Mouse (Mus musculus) T-helper 17 cell (primary cell): ENCODE measurements around the gene Ergic2.
"Not testable (repeated sequence)": the region's sequence is repeated elsewhere in the genome, so short reads cannot be mapped to it uniquely, and the experiment has no call there.

Experiments
- in situ Hi-C, 2 experiments: fragments of 300-600 bp; cut with MboI, MseI; formaldehyde crosslinking; loops; 1 replicate in 1 of 2; 2 replicates in 1 of 2; pipeline ENCODE4 v1.15.1; 2025; ENCODE audit warnings: high pct_unique_total_duplicates in 2 of 2

Gene Ergic2

GRCm38 (mm10) chr6:148214765-148215164, 2.6 kb upstream of the Ergic2 start:
- in situ Hi-C loops, result no loop called here

GRCm38 (mm10) chr6:148211391-148211876, 740 bp downstream of the Ergic2 start:
- in situ Hi-C loops, result no loop called here

DNA sequence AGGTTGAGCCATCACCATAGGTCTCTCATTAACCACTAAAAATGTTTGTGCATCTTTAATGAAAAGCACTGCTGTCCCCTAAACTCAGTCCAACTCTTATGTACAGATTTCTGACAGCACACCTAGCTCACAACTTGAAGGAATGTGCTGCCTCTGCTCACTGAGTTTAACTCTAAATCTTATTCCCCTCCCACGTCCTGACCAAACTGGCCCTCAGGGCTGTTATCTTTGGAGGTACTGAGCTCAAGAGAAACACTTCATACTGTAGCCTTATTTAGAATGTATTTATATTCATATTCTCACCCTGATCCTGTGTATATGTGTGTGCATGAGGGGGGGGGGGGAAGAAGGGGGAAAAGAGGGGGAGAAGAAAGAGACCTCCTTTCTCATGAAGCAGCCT, 4.7 kb downstream of the Ergic2 start:
- in situ Hi-C loops, result no loop called here

- in situ Hi-C loops, result no loop called here
Observed at GRCm38 (mm10) chr6:148205134-148205533, 7.0 kb downstream of the Ergic2 start.

DNA sequence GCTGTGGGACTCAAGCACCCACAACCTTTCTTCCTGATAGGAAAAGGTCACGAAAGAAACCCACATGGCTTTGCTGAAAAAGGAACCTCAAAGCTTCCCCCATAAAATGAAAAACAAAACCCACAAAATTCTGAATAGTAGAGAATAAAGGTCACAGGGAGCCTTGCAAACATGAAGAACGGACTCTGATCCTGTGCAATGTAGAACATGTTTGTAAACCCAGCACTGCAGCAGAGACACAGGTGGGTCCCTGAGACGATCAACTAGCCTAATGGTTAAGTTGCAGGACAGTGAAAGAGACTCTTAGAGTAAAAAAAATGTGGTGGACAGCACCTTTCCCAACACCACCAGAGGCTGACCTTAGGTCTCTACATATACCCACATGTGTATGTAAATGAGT, 12.4 kb downstream of the Ergic2 start:
- in situ Hi-C loops, result no loop called here

- in situ Hi-C loops, result no loop called here
Observed at GRCm38 (mm10) chr6:148199177-148199576, 13.0 kb downstream of the Ergic2 start.

DNA sequence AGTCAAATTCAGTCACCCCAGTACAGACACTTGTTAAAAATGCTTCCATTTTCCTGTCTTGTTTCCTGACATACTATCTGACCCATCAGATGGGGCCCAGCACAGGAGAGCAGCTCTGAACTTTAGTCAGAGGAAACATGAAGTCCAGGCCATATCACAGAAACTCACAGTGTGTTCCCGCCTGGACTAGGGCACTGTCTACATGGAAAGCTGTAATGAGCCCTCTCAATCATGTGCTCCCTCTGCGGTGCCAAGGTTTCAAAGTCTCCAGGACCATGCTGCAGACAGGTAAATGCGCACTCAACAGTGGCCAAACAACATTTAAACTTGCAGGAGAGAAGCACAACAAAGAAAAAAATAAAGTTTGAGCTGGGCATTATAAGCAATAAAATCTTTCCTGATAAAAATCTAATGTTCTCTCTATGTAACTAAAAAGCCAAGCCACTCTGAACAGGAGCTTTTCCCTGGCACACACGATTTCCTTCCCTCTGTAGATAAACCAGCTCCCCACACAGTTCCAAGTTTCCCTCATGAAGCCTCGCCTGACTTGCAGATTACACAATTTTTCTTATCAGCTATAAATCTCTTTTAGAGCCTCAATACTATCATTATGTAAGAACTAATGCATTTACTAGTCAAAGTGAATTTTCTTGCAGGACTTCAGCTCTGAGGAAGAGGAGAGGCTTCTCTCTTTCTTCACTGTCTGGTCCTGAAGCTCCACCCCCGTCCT, 18.0 kb downstream of the Ergic2 start:
- in situ Hi-C loops, result no loop called here

- in situ Hi-C loops, result no loop called here
Observed at GRCm38 (mm10) chr6:148185694-148186093, 26.5 kb downstream of the Ergic2 start.

DNA sequence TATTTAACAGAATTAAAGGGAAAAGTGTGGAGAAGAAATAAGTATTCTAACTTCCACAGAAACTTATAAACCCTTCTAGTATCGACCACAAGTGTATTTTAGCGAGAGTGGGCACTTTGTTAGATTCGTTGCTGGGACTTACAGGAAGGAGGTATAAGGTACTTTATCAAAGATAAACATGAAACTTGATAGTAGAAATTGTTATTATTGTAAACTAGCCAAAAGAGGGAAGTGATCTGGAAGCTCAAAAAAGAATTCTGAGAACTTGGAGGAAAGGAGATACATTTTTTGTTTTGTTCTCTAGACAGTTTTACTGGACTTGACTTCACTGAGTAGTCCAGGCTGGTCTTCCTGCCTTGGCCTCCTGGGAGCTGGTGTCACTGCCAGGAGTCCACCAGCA, 39.3 kb downstream of the Ergic2 start:
- in situ Hi-C loops, result no loop called here

DNA sequence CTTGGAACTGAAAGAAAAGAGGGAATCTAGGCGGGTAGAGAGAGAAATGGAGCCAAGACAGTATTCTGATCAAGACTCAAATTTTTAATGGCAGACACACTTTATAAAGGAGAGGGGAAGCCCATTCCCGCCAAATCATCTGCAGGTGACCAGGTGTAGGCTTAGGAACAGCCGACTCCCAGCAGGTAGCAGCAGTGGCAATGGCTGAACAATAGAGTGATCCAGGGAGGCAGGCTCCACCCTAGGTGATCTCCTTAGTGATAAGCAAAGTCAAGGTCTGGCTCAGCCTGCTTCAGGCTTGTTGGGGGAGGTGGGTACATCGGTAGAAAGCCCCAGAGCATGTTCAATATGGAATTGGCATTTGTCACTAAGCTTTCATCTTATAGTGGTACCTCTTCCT, 59.9 kb downstream of the Ergic2 start:
- in situ Hi-C loops, result not testable (repeated sequence)

- in situ Hi-C loops, result no loop called here
Observed at GRCm38 (mm10) chr6:148142421-148142820, 69.8 kb downstream of the Ergic2 start.

DNA sequence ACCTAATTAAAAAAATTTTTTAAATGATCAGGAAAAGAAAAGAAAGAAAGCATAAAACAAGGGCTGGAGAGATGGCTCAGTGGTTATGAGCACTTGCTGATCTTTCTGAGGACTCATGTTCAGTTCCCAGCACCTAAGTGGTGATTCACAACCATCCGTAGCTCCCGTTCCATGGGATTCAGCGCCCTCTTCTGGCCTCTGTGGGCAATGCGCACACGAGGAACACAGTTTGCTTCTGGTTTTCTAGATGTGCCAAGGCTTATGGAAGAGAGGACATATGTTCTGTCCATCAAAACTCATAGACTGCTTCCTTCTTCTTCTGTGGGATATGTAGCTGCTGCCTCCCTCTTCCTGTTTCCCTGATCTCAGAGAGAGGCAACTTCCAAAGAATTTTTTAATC, 70.3 kb downstream of the Ergic2 start:
- in situ Hi-C loops, result no loop called here

GRCm38 (mm10) chr6:148139288-148139995, 72.7 kb downstream of the Ergic2 start:
- in situ Hi-C loops, result no loop called here

- in situ Hi-C loops, result no loop called here
Observed at GRCm38 (mm10) chr6:148135769-148136382, 76.3 kb downstream of the Ergic2 start.

GRCm38 (mm10) chr6:148133536-148133935, 78.6 kb downstream of the Ergic2 start:
- in situ Hi-C loops, result no loop called here

- in situ Hi-C loops, result no loop called here
Observed at GRCm38 (mm10) chr6:148132314-148132713, 79.9 kb downstream of the Ergic2 start.
